Mouse (Mus musculus) thymus, adult 2 months (tissue): ENCODE data around the gene Gm20388. TPM values are rescaled to one million over a fixed set of nuclear protein-coding genes. Genes with fewer than 3 reads are reported as not detected.

Experiments used
- DNase-seq: peaks from one replicate; pipeline ENCODE4 v3.0.0; 2021
- H3K27ac ChIP-seq: fragments of 200-500 bp; 2 replicates; pipeline ENCODE4 v1.5.1; 2012; ENCODE audit warnings: low read length, control low read depth; ENCODE audit not compliant: control insufficient read depth, insufficient read depth
- H3K27me3 ChIP-seq: fragments of 200-500 bp; 2 replicates; pipeline ENCODE4 v1.6.1; 2012; ENCODE audit warnings: mild to moderate bottlenecking, low read length, moderate library complexity, mixed read lengths; ENCODE audit not compliant: control insufficient read depth, insufficient read depth
- H3K36me3 ChIP-seq: fragments of 200-500 bp; 2 replicates; pipeline ENCODE4 v1.6.1; 2012; ENCODE audit warnings: mild to moderate bottlenecking, low read length, moderate library complexity; ENCODE audit not compliant: control insufficient read depth, insufficient read depth
- H3K4me1 ChIP-seq: fragments of 200-500 bp; replicated peaks from 2 replicates; pipeline ENCODE4 v1.6.1; 2012; ENCODE audit warnings: low read length; ENCODE audit not compliant: control insufficient read depth, insufficient read depth
- H3K4me3 ChIP-seq: fragments of 200-500 bp; 2 replicates; pipeline ENCODE4 v1.5.1; 2012; ENCODE audit warnings: mild to moderate bottlenecking, low read length, control low read depth, moderate library complexity; ENCODE audit not compliant: control insufficient read depth, insufficient read depth
- CTCF ChIP-seq: fragments of 200-500 bp; IDR thresholded peaks from 2 replicates; pipeline ENCODE4 v1.5.1; 2012; ENCODE audit warnings: mild to moderate bottlenecking, control low read depth, low read length, moderate library complexity, borderline replicate concordance; ENCODE audit not compliant: control insufficient read depth, poor library complexity, insufficient read depth; ENCODE audit errors: extremely low read depth
- POLR2A ChIP-seq: fragments of 200-500 bp; IDR thresholded peaks from 2 replicates; pipeline ENCODE4 v1.6.1; 2012; ENCODE audit warnings: mild to moderate bottlenecking, low read length, control low read depth, moderate library complexity; ENCODE audit not compliant: control insufficient read depth, poor library complexity, insufficient read depth; ENCODE audit errors: extremely low read depth
- WGBS: fragments of 180-500 bp; shearing (Covaris S2); methylation state at CpG from one replicate; pipeline ENCODE4 v1.1.7; 2018; 5-methylcytosine and 5-hydroxymethylcytosine counted together
- polyA plus RNA-seq: library from polyadenylated mRNA; depleted of rRNA; stranded (reverse); fragments of >200 nt; gene quantifications from 2 replicates; pipeline ENCODE4 v1.2.3, GENCODE M21; 2012

The Gm20388 gene
- polyA plus RNA-seq, 1 experiment = 103 TPM

GRCm38 (mm10) chr8:122071193-122071592, 2160.6 kb downstream of the Gm20388 start:
- no peak for TF ChIP-seq POLR2A
- TF ChIP-seq CTCF = no peak
- H3K36me3 ChIP-seq = no peaks in the 10 kb centered on the region
- whole genome bisulfite sequencing = 74% methylated on average over 4 of the region's 4 CpGs
- H3K27me3 ChIP-seq = no peaks in the 10 kb centered on the region
- DNase-seq = no peak
- H3K4me3 ChIP-seq = no peak overlapping the region
- H3K27ac ChIP-seq = no peak overlapping the region
- H3K4me1 ChIP-seq = no peaks in the 10 kb centered on the region

DNA sequence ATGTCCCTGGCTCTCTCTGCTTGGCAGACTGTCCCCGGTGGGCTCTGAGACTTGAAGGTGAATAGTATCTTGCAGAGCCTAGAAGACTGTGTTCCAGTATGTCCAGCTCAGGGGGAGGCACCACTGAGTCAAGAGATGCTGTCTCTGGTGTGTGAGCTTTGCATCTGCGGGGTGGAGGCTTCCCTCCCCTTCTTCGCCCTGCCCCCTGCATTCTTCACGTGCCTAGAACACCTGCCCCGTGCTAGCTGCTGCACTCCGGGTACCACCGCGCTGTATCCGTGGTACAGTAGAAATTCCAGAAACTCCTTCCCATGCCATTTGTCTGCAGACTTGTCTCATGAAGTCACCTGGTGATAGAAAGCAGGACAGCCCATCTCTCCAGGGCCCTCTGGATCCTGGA, 2163.3 kb downstream of the Gm20388 start:
- H3K36me3 ChIP-seq = no peaks in the 10 kb centered on the region
- no peak for TF ChIP-seq CTCF
- TF ChIP-seq POLR2A = no peak
- 89% methylated on average over 9 of the region's 9 CpGs for WGBS
- no peak overlapping the region for H3K27ac ChIP-seq
- H3K4me1 ChIP-seq = no peaks in the 10 kb centered on the region
- DNase-seq = no peak
- no peaks in the 10 kb centered on the region for H3K27me3 ChIP-seq
- no peak overlapping the region for H3K4me3 ChIP-seq

GRCm38 (mm10) chr8:122074442-122074841, 2163.8 kb downstream of the Gm20388 start:
- Histone ChIP-seq H3K4me1 (no peaks in the 10 kb centered on the region), H3K4me3 (no peak overlapping the region), H3K36me3 (no peaks in the 10 kb centered on the region), H3K27ac (no peak overlapping the region), H3K27me3 (no peaks in the 10 kb centered on the region)
- TF ChIP-seq CTCF = no peak
- no peak for TF ChIP-seq POLR2A
- WGBS = 83% methylated on average over 9 of the region's 9 CpGs
- no peak for DNase-seq

GRCm38 (mm10) chr8:122074977-122075376, 2164.3 kb downstream of the Gm20388 start:
- TF ChIP-seq POLR2A = no peak
- TF ChIP-seq CTCF = no peak
- no peak for DNase-seq
- Histone ChIP-seq H3K27me3 (no peaks in the 10 kb centered on the region), H3K4me3 (no peak overlapping the region), H3K27ac (no peak overlapping the region), H3K4me1 (no peaks in the 10 kb centered on the region), H3K36me3 (no peaks in the 10 kb centered on the region)
- 64% methylated on average over 4 of the region's 4 CpGs for WGBS

DNA sequence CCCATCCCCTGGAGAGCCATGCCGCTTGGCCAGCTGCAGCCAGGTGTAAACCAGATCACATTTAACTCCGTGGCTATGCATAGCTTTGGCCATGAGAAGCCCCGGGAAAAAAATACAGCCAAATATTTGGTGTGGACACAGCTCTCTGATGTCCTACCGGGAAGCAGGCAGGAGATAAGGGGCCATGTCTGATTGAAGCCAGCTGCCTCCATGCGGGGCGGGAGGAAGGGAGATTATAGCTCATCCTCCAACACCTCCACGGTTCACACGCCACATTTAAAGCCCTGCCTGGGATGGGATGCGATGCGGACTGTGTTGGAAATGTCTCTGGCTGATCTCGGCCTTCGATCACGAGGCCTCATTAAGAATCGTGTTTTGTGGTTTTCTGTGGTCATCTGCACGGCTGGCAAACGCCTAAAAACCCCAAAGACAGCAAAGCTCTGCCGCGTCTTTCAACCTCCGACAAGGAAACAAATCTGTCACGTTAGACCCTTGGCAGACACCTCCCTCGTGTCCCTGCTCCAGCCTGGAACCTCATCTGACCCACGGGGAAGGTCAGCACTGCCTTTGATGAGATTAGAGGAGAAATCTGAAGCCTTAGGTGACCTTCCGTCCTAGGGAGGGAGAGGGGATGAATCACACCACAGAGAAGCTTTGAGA, 2165.7 kb downstream of the Gm20388 start:
- no peak for DNase-seq
- Histone ChIP-seq H3K36me3 (no peaks in the 10 kb centered on the region), H3K27me3 (no peaks in the 10 kb centered on the region), H3K27ac (no peak overlapping the region), H3K4me1 (no peaks in the 10 kb centered on the region), H3K4me3 (no peak overlapping the region)
- WGBS = 67% methylated on average over 23 of the region's 23 CpGs
- TF ChIP-seq POLR2A (no peak), CTCF (no peak)

- Histone ChIP-seq H3K27ac (no peak overlapping the region), H3K4me1 (no peaks in the 10 kb centered on the region), H3K36me3 (no peaks in the 10 kb centered on the region), H3K4me3 (no peak overlapping the region), H3K27me3 (no peaks in the 10 kb centered on the region)
- TF ChIP-seq CTCF (no peak), POLR2A (no peak)
- WGBS = 55% methylated on average over 12 of the region's 12 CpGs
- no peak for DNase-seq
These were observed 2167.7 kb downstream of the Gm20388 start for GRCm38 (mm10) chr8:122078321-122078720.

- no peak for DNase-seq
- H3K27me3 ChIP-seq = no peaks in the 10 kb centered on the region
These were observed 2168.5 kb downstream of the Gm20388 start for GRCm38 (mm10) chr8:122079093-122079492.

More at GRCm38 (mm10) chr8:122079093-122079492, 2168.5 kb downstream of the Gm20388 start:
- Histone ChIP-seq H3K4me3 (no peak overlapping the region), H3K27ac (no peak overlapping the region), H3K4me1 (no peaks in the 10 kb centered on the region), H3K36me3 (no peaks in the 10 kb centered on the region)
- TF ChIP-seq POLR2A (no peak), CTCF (no peak)
- WGBS = 85% methylated on average over 6 of the region's 6 CpGs
